Mouse (Mus musculus) Patski (cell line): ENCODE measurements around the gene Sstr2. TPM values are rescaled to one million over a fixed set of nuclear protein-coding genes. Genes with fewer than 3 reads are reported as not detected.
"Not testable (repeated sequence)": the region's sequence is repeated elsewhere in the genome, so short reads cannot be mapped to it uniquely, and the experiment has no call there.

ENCODE experiments used
- ATAC-seq: fragments of 100-300 bp; one replicate; pipeline ENCODE4 v1.8.0; 2021
- CTCF ChIA-PET: fragments of 350-600 bp; sonication (Branson Sonifier 250); formaldehyde crosslinking; loops from one replicate; lab custom pipeline; 2022; ENCODE audit warnings: inconsistent platforms; lab: Charles Lee
- POLR2A ChIA-PET: fragments of 350-600 bp; sonication (Branson Sonifier 250); formaldehyde crosslinking; loops from one replicate; lab custom pipeline; 2022; ENCODE audit warnings: antibody characterized with exemption, inconsistent platforms; lab: Charles Lee
- DNase-seq: peaks from one replicate; pipeline ENCODE4 v3.0.0-alpha.2; 2011; ENCODE audit warnings: low read depth, low spot score
- H3K27me3 ChIP-seq: fragments of 371-371 bp; one replicate; pipeline ENCODE4 v1.5.1; 2021
- CTCF ChIP-seq: fragments of 100-300 bp; IDR thresholded peaks from one replicate; pipeline ENCODE4 v1.5.1; 2021
- in situ Hi-C: fragments of 300-500 bp; cut with MboI; formaldehyde crosslinking; loops from 3 replicates; pipeline ENCODE4 v1.11.1; 2018; ENCODE audit warnings: low pct_unique_long_range_greater_than_20kb, mixed read lengths
- polyA plus RNA-seq: library from polyadenylated mRNA; unstranded; gene quantifications from one replicate; pipeline ENCODE4 v1.2.3, GENCODE M21; 2021

Gene Sstr2
- polyA plus RNA-seq, 1 experiment from 2014 or later: 2.1 TPM

GRCm38 (mm10) chr11:113654105-113654504 is 35.0 kb downstream of the Sstr2 start:
- POLR2A ChIA-PET: interaction anchor here (0.9 kb wide), 1 partner anchor 30 kb away, joined by 3 read pairs; the partner anchor contains the start of genes D11Wsu47e and Fam104a
- CTCF ChIA-PET: interaction anchor here (0.9 to 3.1 kb wide), 4 partner anchors 10 to 358 kb away, joined by 3 to 10 read pairs (median 4); no protein-coding TSS in a partner anchor
- no peaks in the 10 kb centered on the region for H3K27me3 ChIP-seq
- DNase-seq (no peak), ATAC-seq (no peak)
- in situ Hi-C loops: loop anchor here (5.0 kb wide), 1 partner anchor 158 kb away; no protein-coding TSS in a partner anchor
- no peak for TF ChIP-seq CTCF

DNA sequence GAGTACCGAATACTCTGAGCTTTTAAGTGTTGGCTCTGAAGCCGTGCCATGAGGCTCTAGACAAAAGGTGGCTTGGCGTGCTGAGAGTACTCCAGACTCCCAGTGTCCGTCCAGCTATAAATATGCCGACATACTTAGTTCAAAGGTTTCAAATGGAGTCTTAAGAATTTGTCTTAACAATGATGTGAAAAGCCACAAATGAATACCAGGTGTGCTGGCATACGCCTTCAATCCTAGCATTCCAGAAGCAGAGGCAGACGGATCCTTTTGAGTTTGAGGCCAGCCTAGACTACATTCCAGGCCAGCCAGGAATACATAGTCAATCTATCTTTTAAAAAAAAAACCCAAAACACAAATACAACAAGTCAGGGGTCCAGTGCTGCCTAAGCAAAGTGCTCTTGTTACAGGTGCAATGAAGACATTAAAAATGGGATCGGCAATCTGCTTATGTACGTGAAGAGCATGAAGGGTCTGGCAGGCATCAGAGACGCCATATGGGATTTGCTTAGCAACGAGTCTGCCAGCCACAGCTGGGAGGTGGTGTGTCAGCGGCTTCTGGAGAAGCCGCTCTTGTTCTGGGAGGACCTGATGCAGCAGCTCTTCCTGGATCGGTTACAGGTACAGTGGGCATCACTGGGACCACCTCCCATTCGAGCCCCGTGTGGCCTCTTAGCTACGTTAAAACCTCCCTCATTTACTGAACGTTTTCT is 35.6 kb downstream of the Sstr2 start:
- ATAC-seq: no peak
- no peak for DNase-seq
- ChIA-PET CTCF (interaction anchor here (0.9 to 3.1 kb wide), 4 partner anchors 10 to 358 kb away, joined by 3 to 10 read pairs (median 4); no protein-coding TSS in a partner anchor), POLR2A (interaction anchor here (0.9 kb wide), 1 partner anchor 30 kb away, joined by 3 read pairs; the partner anchor contains the start of genes D11Wsu47e and Fam104a)
- no peak for TF ChIP-seq CTCF
- H3K27me3 ChIP-seq: no peaks in the 10 kb centered on the region
- in situ Hi-C loops: loop anchor here (5.0 kb wide), 1 partner anchor 158 kb away; no protein-coding TSS in a partner anchor

DNA sequence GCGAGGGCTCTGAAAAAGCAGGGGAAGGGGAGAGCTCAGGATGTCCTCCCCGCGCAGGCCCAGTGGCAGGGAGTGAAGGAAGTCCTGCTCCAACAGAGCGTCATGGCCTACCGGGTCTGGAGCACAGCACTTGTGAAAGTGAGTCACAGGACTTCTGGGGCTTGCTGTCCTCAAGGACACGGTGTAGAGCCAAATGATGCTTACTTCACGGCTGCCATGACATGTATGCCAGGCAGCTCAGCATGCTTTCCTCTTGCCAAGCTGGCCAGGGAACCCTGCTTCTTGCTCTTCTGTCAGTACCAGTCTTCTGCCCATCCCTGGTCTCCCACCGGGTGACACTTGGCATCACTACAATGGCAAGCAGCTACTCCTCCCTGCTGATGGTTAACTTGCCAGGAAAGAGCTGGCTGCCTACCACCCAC is 37.4 kb downstream of the Sstr2 start:
- ChIA-PET CTCF (interaction anchor here (1.0 to 1.3 kb wide), 4 partner anchors 11 to 47 kb away, joined by 3 read pairs; no protein-coding TSS in a partner anchor), POLR2A (no interaction called here)
- DNase-seq: no peak
- no peak for TF ChIP-seq CTCF
- peak; percentile 24 for ATAC-seq
- H3K27me3 ChIP-seq: no peaks in the 10 kb centered on the region
- in situ Hi-C loops: no loop called here

GRCm38 (mm10) chr11:113657221-113657620 is 38.1 kb downstream of the Sstr2 start:
- in situ Hi-C loops: no loop called here
- ChIA-PET POLR2A (no interaction called here), CTCF (interaction anchor here (1.0 to 1.2 kb wide), 3 partner anchors 22 to 46 kb away, joined by 3 read pairs; no protein-coding TSS in a partner anchor)
- no peak for ATAC-seq
- DNase-seq: no peak
- H3K27me3 ChIP-seq: no peaks in the 10 kb centered on the region
- no peak for TF ChIP-seq CTCF

GRCm38 (mm10) chr11:113658319-113658718 is 39.2 kb downstream of the Sstr2 start:
- ATAC-seq (no peak), DNase-seq (no peak)
- CTCF ChIA-PET: no interaction called here
- POLR2A ChIA-PET: no interaction called here
- in situ Hi-C loops: no loop called here
- H3K27me3 ChIP-seq: no peaks in the 10 kb centered on the region
- TF ChIP-seq CTCF: no peak

DNA sequence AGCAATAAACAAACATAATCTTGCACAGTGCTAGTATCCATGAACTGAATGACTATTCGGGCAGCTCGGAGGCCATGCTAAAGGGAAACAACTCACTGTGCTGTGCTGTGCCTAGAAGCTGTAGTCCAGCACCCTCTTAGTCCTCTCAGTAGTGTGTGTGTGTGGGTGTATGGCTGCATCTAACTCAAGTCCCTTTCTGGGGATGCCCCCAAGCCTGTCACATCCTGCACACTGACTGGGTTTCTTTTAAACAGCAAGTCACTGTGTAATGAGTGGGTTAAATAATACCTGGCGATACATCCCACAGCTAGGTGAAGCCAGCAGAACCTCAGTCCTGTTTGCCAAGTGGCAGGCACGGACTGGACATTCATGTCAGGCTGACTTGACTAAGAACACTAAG is 39.6 kb downstream of the Sstr2 start:
- no peak for TF ChIP-seq CTCF
- in situ Hi-C loops: no loop called here
- POLR2A ChIA-PET: no interaction called here
- ATAC-seq (no peak), DNase-seq (no peak)
- CTCF ChIA-PET: no interaction called here
- no peaks in the 10 kb centered on the region for H3K27me3 ChIP-seq

DNA sequence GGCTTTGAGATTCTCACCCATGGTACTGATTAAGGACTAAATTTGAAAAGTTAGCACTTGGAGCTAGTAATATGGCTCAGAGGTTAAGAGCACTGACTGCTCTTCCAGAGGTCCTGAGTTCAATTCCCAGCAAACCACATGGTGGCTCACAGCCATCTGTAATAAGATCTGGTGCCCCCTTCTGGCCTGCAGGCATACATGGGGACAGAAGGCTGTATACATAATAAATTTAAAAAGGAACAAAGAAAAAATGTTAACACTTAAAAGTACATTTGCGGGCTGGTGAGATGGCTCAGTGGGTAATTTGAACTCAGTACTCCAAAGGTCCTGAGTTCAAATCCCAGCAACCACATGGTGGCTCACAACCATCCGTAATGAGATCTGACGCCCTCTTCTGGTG is 41.1 kb downstream of the Sstr2 start:
- POLR2A ChIA-PET: interaction anchor here (0.6 to 1.4 kb wide), 2 partner anchors 9 to 14 kb away, joined by 3 read pairs; no protein-coding TSS in a partner anchor
- H3K27me3 ChIP-seq, ATAC-seq, in situ Hi-C loops, DNase-seq: not testable (repeated sequence)
- CTCF ChIA-PET: interaction anchor here (1.1 kb wide), 1 partner anchor 9 kb away, joined by 4 read pairs; no protein-coding TSS in a partner anchor

DNA sequence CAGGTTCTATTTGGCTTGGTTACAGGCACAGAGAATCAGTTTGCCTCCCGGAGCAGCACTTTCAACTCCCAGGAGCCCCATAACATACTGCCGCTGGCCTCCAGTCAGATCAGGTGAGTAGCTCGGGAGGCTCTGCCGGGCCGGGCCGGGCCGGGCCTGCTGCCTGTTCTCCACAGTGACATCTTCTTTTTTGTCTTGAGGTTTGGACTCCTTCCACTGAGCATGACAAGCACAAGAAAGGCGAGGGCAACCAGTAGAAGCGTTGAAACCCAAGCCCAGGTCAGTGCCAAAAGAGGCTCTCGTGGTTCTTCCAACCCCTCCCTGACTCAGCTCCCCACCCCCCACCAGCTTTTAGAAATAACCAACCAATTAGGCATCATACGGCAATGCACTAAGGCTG is 41.8 kb downstream of the Sstr2 start:
- ChIA-PET POLR2A (no interaction called here), CTCF (no interaction called here)
- DNase-seq: no peak
- no peak for ATAC-seq
- H3K27me3 ChIP-seq: no peaks in the 10 kb centered on the region
- in situ Hi-C loops: no loop called here
- no peak for TF ChIP-seq CTCF

- no peaks in the 10 kb centered on the region for H3K27me3 ChIP-seq
- POLR2A ChIA-PET: no interaction called here
- CTCF ChIA-PET: no interaction called here
- in situ Hi-C loops: no loop called here
- no peak for DNase-seq
- ATAC-seq: no peak
- no peak for TF ChIP-seq CTCF
Measured at GRCm38 (mm10) chr11:113661835-113662351, 42.8 kb downstream of the Sstr2 start.

- POLR2A ChIA-PET: no interaction called here
- ATAC-seq (no peak), DNase-seq (no peak)
- CTCF ChIA-PET: interaction anchor here (2.2 kb wide), 1 partner anchor 11 kb away, joined by 10 read pairs; no protein-coding TSS in a partner anchor
- no peak for TF ChIP-seq CTCF
- in situ Hi-C loops: no loop called here
- H3K27me3 ChIP-seq: no peaks in the 10 kb centered on the region
Measured at GRCm38 (mm10) chr11:113664279-113664678, 45.1 kb downstream of the Sstr2 start.
